Mouse (Mus musculus) embryonic facial prominence, embryonic 13.5 days (tissue): ENCODE measurements around the gene Casz1. TPM values are rescaled to one million over a fixed set of nuclear protein-coding genes. Genes with fewer than 3 reads are reported as not detected.
A peak's percentile ranks its signal among the peaks of the same experiment; 100 is the strongest.

Source experiments
- ATAC-seq: fragments of 200-750 bp; cut with Nextera tagmentation; 2 replicates; pipeline ENCODE4 v1.8.0; 2017; ENCODE audit warnings: low read depth; ENCODE audit not compliant: insufficient number of reproducible peaks, insufficient read depth, low FRiP score, low TSS enrichment
- H3K27ac ChIP-seq: fragments of 300-500 bp; sonication (generic); 2 replicates; pipeline ENCODE4 v1.5.1; 2015; ENCODE audit warnings: moderate library complexity, mild to moderate bottlenecking, inconsistent platforms
- H3K27me3 ChIP-seq: fragments of 300-500 bp; sonication (generic); 2 replicates; pipeline ENCODE4 v1.6.1; 2015; ENCODE audit warnings: mild to moderate bottlenecking, inconsistent platforms
- H3K36me3 ChIP-seq: fragments of 300-500 bp; sonication (generic); 2 replicates; pipeline ENCODE4 v1.6.1; 2015; ENCODE audit warnings: mild to moderate bottlenecking, inconsistent platforms
- H3K4me1 ChIP-seq: fragments of 300-500 bp; sonication (generic); 2 replicates; pipeline ENCODE4 v1.6.1; 2015; ENCODE audit warnings: inconsistent platforms
- H3K4me2 ChIP-seq: fragments of 300-500 bp; sonication (generic); 2 replicates; pipeline ENCODE4 v1.6.1; 2015; ENCODE audit warnings: moderate library complexity, mild to moderate bottlenecking, inconsistent platforms
- H3K4me3 ChIP-seq: fragments of 300-500 bp; sonication (generic); 2 replicates; pipeline ENCODE4 v1.5.1; 2015; ENCODE audit warnings: mild to moderate bottlenecking, inconsistent platforms
- H3K9ac ChIP-seq: fragments of 300-500 bp; sonication (generic); 2 replicates; pipeline ENCODE4 v1.6.1; 2015; ENCODE audit warnings: mild to moderate bottlenecking, inconsistent platforms
- H3K9me3 ChIP-seq: fragments of 300-500 bp; sonication (generic); 2 replicates; pipeline ENCODE4 v1.6.1; 2016; ENCODE audit warnings: inconsistent platforms
- WGBS: fragments of 180-500 bp; shearing (Covaris S2); methylation state at CpG from one replicate; pipeline ENCODE4 v1.1.7; 2015; ENCODE audit warnings: mixed read lengths; 5-methylcytosine and 5-hydroxymethylcytosine counted together
- polyA plus RNA-seq: library from polyadenylated mRNA; unstranded; fragments of >200 nt; fragmentation: Nextera tagmentation; extraction: Ambion mirVana; gene quantifications from 2 replicates; pipeline ENCODE4 v1.2.1, GENCODE M21; 2015

Casz1 gene
- polyA plus RNA-seq, 1 experiment from 2014 or later: 4.2 TPM

DNA sequence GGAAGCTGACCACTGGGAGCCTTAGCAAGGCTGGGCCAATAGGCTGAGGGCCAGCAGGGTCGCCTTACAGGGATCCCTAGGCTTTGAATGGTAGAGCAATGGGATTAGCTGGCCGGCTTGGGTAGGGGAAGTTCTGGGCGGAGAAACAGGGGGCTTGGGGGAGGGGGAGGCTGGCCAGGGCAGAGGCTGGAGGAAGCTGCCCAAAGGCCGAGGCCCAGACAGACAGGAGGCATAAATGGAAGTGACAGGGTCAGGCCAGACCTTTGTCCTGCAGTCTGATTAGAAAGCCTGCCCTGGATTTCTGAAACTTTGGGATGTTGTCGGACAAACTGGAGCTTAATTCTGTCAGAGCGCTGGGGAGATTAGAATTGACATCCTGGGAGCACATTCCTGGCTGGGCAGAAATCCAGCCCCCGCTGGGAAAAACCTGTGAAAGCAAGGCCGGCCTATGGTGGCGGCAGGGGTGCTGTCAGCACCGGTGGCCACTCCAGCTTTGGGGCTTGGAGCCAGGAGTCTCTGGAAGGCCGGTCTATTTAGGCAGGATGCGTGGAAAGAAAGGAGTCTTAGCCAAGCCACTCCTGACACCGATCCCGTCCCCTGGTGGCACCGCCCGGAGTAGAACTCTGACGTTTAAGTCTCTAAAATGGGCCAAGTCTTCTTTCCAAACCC lies 76.9 kb downstream of the Casz1 start:
- no peak overlapping the region for H3K4me3 ChIP-seq
- no peak overlapping the region for H3K9ac ChIP-seq
- 22% methylated on average over 17 of the region's 17 CpGs for WGBS
- H3K36me3 ChIP-seq: no peaks in the 10 kb centered on the region
- ATAC-seq: no peak
- no peak overlapping the region for H3K4me2 ChIP-seq
- no peaks in the 10 kb centered on the region for H3K9me3 ChIP-seq
- H3K4me1 ChIP-seq: peaks cover 24% of the 10 kb centered on the region
- peaks cover 100% of the 10 kb centered on the region for H3K27me3 ChIP-seq
- H3K27ac ChIP-seq: no peak overlapping the region

DNA sequence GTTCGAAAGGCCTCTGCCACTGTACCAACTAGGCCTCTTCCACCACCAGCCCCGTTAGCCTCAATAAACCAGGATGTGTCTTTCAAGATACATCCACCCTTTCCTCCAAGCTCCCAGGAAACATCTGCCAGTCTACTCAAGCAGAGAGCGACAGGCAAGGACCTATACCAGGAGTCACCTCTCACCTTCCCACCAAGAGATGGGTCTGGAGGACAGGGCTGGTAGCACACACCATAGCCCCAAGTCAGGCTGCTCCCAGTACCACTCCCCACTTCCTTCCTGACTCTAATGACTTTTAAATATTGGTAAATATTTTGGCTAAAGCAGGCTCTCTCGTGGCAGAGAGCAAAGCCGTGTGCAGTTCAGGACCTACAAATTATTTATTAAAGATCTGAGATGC lies 77.6 kb downstream of the Casz1 start:
- H3K36me3 ChIP-seq: no peaks in the 10 kb centered on the region
- 68% methylated on average over 5 of the region's 5 CpGs for WGBS

DNA sequence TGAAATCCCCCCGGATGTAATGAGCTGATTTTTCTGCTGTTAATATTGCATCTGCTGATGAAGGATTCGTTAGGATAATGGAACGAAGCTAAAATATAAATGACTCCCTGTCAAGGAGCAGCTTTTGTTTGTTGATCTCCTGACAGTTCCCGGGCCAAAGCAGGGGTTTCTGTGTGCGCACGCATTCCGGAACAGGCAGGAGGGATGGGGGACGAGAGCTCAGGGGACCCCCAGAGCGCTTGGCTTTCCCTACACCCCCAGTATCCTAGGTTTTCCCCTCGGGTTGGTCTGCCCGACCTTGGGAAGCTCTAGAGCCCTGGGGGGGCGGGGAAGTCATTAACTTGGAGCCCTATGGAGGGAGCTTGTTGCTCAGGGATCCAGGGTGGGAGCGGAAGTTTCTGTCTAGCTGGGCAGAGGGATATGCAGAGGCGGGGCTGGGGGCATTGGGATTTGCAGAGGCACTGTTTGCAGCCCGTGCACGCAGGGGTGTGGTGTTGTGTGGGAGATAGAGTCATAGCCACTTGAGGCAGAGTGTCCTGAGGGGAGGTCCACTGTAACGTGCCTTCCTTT lies 78.2 kb downstream of the Casz1 start:
- Histone ChIP-seq H3K9ac (no peak overlapping the region), H3K27ac (no peak overlapping the region), H3K36me3 (no peaks in the 10 kb centered on the region), H3K27me3 (peaks cover 100% of the 10 kb centered on the region), H3K9me3 (no peaks in the 10 kb centered on the region), H3K4me2 (peak overlapping the region; percentile 30; the same call in 1 of the 2 replicates), H3K4me3 (no peak overlapping the region), H3K4me1 (peaks cover 25% of the 10 kb centered on the region)
- 23% methylated on average over 17 of the region's 17 CpGs for WGBS
- no peak for ATAC-seq

More for the DNA sequence above, 77.6 kb downstream of the Casz1 start:
- H3K4me3 ChIP-seq: no peak overlapping the region
- H3K9me3 ChIP-seq: no peaks in the 10 kb centered on the region
- H3K4me1 ChIP-seq: peaks cover 25% of the 10 kb centered on the region
- ATAC-seq: no peak
- no peak overlapping the region for H3K9ac ChIP-seq
- H3K4me2 ChIP-seq: no peak overlapping the region
- peaks cover 100% of the 10 kb centered on the region for H3K27me3 ChIP-seq
- no peak overlapping the region for H3K27ac ChIP-seq

DNA sequence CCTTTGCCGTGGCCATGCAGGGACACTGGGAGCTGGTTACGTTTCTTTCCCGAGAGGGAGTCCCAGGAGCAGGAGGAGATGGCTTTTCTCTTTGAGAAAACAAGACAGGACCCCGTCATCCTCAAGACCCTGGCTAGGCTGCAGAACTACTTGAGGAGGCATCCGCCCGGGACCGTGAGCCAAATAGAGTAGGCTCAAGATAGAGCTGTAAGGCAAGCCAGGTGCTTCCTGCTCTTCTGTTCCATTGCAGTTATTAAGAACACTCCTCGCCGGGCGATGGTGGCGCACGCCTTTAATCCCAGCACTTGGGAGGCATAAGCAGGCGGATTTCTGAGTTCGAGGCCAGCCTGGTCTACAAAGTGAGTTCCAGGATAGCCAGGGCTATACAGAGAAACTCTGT lies 80.4 kb downstream of the Casz1 start:
- Histone ChIP-seq H3K4me2 (no peak overlapping the region), H3K9ac (no peak overlapping the region), H3K36me3 (no peaks in the 10 kb centered on the region), H3K27ac (no peak overlapping the region), H3K4me3 (no peak overlapping the region), H3K9me3 (no peaks in the 10 kb centered on the region), H3K4me1 (peaks cover 25% of the 10 kb centered on the region), H3K27me3 (peaks cover 100% of the 10 kb centered on the region)
- ATAC-seq: no peak
- WGBS: 76% methylated on average over 14 of the region's 14 CpGs

DNA sequence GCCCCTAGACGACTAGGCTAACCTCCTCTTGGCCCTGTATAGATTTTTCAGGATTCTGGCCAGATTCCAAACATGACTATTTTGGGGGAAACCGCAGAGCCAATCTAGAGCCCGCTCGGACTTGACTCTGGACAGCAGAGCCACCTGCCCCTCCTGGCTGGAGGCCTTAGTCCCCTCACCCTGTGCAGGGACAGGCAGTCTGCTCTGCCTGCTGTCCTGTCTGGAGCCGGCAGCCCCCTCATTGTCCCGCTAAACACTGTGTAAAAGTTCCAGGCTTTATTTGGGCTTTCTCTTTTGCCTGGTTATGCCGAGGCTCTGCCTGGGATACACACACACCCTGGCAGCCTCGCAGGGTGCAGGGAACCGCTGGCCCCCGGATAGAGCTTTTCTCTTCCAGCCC lies 81.2 kb downstream of the Casz1 start:
- H3K4me3 ChIP-seq: no peak overlapping the region
- H3K36me3 ChIP-seq: no peaks in the 10 kb centered on the region
- H3K27ac ChIP-seq: no peak overlapping the region
- 34% methylated on average over 10 of the region's 10 CpGs for WGBS
- H3K4me2 ChIP-seq: peak overlapping the region; percentile 7; the same call in 1 of the 2 replicates
- ATAC-seq: no peak
- peaks cover 100% of the 10 kb centered on the region for H3K27me3 ChIP-seq
- H3K4me1 ChIP-seq: peaks cover 25% of the 10 kb centered on the region
- H3K9ac ChIP-seq: no peak overlapping the region
- H3K9me3 ChIP-seq: no peaks in the 10 kb centered on the region

DNA sequence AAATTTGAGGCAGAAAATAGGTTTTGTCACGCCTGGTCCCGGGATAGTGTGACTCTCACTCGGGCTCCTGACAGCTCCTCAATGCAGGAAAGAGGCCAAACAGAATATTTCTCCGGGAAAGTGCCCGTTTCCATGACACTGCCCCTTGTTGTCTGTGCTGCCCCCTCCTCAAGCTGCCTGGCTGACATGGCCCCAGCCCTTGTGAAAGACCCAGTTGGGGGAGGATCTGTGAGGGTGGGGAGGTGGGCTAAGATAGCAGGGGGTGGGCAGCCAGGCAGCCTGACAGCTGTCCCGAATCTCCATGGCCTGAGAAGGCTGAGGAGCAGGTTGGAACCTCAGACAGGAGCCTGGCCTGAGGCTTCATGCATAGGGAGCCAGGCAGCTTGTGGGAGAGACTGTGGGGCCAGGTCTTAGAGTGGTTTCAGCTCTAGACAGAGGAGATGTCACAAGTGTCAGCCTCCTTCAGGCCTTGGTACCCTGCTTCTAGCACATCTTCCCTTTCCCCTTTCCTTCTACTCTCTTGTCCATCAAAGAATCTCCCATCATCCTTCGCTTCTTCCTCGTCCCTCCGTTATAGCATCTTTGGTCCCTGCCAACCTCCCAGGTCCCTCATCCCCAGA lies 81.8 kb downstream of the Casz1 start:
- no peak overlapping the region for H3K9ac ChIP-seq
- WGBS: 34% methylated on average over 9 of the region's 9 CpGs
- no peak overlapping the region for H3K4me3 ChIP-seq
- H3K9me3 ChIP-seq: no peaks in the 10 kb centered on the region
- H3K4me2 ChIP-seq: no peak overlapping the region
- no peak for ATAC-seq
- peaks cover 100% of the 10 kb centered on the region for H3K27me3 ChIP-seq
- no peaks in the 10 kb centered on the region for H3K36me3 ChIP-seq
- H3K27ac ChIP-seq: no peak overlapping the region
- H3K4me1 ChIP-seq: peaks cover 26% of the 10 kb centered on the region

DNA sequence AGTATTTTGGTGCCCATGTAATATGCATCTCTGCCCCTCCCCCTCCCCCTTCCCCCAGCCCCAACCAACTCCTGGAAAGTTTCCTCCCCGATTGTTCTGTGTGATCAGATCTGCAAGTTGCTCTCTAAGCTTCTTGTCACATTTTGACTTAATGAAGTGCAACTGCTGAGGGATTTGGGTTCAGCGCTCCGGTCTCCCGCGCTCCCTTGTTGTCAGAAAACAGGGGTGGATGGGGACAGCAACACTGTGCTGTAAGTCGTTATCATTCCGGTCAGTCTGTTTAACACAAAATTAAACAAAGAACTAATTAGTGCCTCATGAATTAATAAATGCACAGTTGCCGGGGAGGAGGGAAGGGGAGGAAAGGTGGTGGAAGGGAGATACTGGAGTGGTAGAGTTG lies 84.0 kb downstream of the Casz1 start:
- Histone ChIP-seq H3K4me1 (peaks cover 23% of the 10 kb centered on the region), H3K27me3 (peaks cover 100% of the 10 kb centered on the region)

DNA sequence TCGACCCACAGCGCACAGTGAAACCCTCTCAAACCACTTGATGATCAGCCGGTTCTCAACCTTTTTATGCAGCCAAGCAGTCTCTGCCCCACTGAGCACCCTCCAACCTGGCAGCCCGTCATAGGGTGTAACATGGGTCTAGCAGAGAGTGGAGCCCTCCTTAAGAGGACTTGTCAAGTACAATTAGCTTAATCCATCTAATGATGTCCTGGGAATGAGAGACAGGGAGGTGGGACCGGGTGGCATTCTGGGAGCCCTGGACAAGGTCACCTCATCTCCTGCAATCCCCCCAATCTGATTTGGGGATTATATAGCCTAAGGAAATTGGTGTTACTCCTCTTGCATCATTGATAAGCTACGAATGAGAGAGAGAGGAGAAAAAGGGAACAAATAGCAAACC lies 84.8 kb downstream of the Casz1 start:
- Histone ChIP-seq H3K4me2 (no peak overlapping the region), H3K9ac (no peak overlapping the region), H3K4me1 (peaks cover 23% of the 10 kb centered on the region), H3K27ac (no peak overlapping the region), H3K9me3 (no peaks in the 10 kb centered on the region), H3K36me3 (no peaks in the 10 kb centered on the region), H3K4me3 (no peak overlapping the region), H3K27me3 (peaks cover 100% of the 10 kb centered on the region)
- WGBS: 76% methylated on average over 6 of the region's 6 CpGs
- no peak for ATAC-seq

More for the DNA sequence above, 84.0 kb downstream of the Casz1 start:
- 51% methylated on average over 8 of the region's 8 CpGs for WGBS
- Histone ChIP-seq H3K27ac (no peak overlapping the region), H3K4me2 (no peak overlapping the region), H3K9me3 (no peaks in the 10 kb centered on the region), H3K9ac (no peak overlapping the region), H3K4me3 (no peak overlapping the region), H3K36me3 (no peaks in the 10 kb centered on the region)
- ATAC-seq: no peak

DNA sequence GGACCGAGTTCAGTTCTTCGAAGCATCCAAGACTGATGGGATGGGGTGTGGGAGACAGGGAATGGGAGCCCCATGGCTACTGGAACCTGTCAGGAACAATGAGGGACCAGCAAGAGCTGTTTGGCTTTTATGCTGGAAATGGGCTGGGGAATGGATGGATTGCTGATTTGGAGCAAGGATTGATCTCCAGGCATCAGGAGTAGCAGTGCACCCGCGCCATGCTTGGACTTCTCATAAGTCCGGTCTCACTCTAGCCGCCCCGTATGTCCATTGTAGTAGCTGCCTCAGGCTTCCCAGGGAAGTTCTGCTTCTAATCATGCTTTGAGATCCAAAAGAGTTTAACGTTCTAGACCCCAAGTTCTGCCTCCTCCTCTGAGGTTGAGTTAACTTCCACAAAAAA lies 86.2 kb downstream of the Casz1 start:
- H3K36me3 ChIP-seq: no peaks in the 10 kb centered on the region

DNA sequence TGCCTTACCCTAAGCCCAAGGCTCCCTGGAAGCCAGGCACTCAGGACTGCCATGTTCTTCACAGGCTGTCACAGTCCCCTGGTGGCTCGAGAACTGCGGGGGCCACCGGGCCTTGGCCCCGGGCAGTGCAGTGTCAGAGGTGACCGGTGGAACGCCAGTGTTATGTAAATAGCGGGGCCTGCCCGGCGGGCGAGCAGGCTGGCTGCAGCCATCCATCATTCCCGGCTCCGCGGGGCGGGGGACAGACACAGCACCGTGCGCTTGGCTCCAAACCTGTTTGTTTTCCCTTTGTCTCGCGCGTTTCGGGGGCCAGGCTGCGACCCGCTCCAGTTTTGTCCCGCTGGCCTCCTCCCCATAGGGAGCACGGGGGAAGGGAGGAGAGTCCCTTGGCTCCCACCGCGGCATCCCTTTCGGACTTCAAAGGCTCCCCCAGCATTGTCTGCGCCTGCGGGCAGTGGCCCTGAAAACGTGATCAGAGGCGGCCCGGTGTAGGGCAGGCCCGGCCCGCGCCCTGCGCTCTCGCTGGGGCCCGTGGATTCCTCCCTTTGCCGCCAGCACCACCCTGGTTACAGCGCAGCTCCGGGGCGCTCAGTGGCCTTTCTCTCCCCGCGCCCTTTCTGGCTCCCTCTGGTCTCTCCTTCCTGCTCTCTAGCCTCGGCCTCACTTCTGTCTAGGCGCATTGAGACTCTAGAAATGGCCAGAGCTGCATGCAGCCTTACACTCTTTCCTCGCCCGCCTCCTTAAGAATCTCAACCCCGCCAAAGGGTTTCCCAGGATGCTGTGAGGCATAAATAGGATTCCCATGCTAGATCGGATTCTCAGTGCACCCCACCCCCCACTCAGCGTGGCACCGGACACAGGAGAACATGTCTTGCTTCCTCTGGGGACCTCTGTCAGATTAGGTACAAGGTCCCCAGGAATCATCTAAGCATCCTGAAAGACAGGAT lies 86.9 kb downstream of the Casz1 start:
- H3K9me3 ChIP-seq: no peaks in the 10 kb centered on the region
- H3K36me3 ChIP-seq: no peaks in the 10 kb centered on the region
- peak overlapping the region; percentile 35 for H3K4me3 ChIP-seq
- H3K4me2 ChIP-seq: peak overlapping the region; percentile 66
- no peak overlapping the region for H3K27ac ChIP-seq
- peaks cover 100% of the 10 kb centered on the region for H3K27me3 ChIP-seq
- no peak for ATAC-seq
- H3K4me1 ChIP-seq: peaks cover 11% of the 10 kb centered on the region
- H3K9ac ChIP-seq: peak overlapping the region; percentile 67
- 5% methylated on average over 52 of the region's 52 CpGs for WGBS

More for the DNA sequence above, 86.2 kb downstream of the Casz1 start:
- Histone ChIP-seq H3K4me3 (peak overlapping the region; percentile 35), H3K27ac (no peak overlapping the region), H3K4me2 (peak overlapping the region; percentile 66), H3K9ac (no peak overlapping the region; the same call in 1 of the 2 replicates), H3K4me1 (peaks cover 17% of the 10 kb centered on the region), H3K9me3 (no peaks in the 10 kb centered on the region), H3K27me3 (peaks cover 100% of the 10 kb centered on the region)
- WGBS: 57% methylated on average over 8 of the region's 8 CpGs
- no peak for ATAC-seq

DNA sequence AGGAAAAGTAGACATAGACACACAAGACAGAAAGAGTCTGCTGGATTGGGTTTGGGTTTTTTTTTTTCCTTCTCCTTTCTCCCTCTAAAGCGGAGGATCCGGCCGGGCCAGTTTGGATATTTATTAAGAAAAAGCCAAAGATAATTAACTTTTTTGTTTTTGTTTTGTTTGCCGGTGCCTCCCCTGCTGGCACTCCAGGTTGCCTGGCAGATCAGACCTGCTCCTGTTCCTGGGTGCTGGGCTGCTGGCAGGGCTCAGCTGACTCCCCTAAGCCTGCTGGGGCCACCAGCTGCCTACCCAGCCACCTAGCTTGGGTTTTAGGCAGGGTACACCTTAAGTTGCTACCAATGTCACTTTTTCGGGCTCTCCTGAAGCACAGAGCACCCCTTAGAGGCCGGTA lies 91.9 kb downstream of the Casz1 start:
- no peaks in the 10 kb centered on the region for H3K9me3 ChIP-seq
- no peak overlapping the region for H3K4me2 ChIP-seq
- H3K4me1 ChIP-seq: peaks cover 12% of the 10 kb centered on the region
- no peak overlapping the region for H3K27ac ChIP-seq
- H3K27me3 ChIP-seq: peaks cover 98% of the 10 kb centered on the region
- no peaks in the 10 kb centered on the region for H3K36me3 ChIP-seq
- 65% methylated on average over 6 of the region's 6 CpGs for WGBS
- no peak overlapping the region for H3K9ac ChIP-seq
- no peak overlapping the region for H3K4me3 ChIP-seq
- ATAC-seq: no peak
